Mouse (Mus musculus) liver, adult 2 months (tissue): ENCODE measurements around the gene Kank4. TPM values are rescaled to one million over a fixed set of nuclear protein-coding genes. Genes with fewer than 3 reads are reported as not detected.
"Not testable (repeated sequence)": the region's sequence is repeated elsewhere in the genome, so short reads cannot be mapped to it uniquely, and the experiment has no call there.

Experiments
- DNase-seq: peaks from one replicate; pipeline ENCODE4 v3.0.0-alpha.2; 2011; ENCODE audit warnings: low read depth, low spot score; ENCODE audit errors: extremely low read depth
- H3K27ac ChIP-seq: fragments of 200-500 bp; replicated peaks from 2 replicates; pipeline ENCODE4 v1.5.1; 2012; ENCODE audit warnings: low read depth, mild to moderate bottlenecking, control low read depth, inconsistent platforms, low read length; ENCODE audit not compliant: insufficient read depth
- H3K27me3 ChIP-seq: fragments of 200-500 bp; 2 replicates; pipeline ENCODE4 v1.6.1; 2012; ENCODE audit warnings: mild to moderate bottlenecking, moderate library complexity, low read length, inconsistent platforms; ENCODE audit not compliant: control insufficient read depth, insufficient read depth
- H3K36me3 ChIP-seq: fragments of 200-500 bp; 2 replicates; pipeline ENCODE4 v1.6.1; 2012; ENCODE audit warnings: low read length, inconsistent platforms; ENCODE audit not compliant: control insufficient read depth, insufficient read depth
- H3K4me1 ChIP-seq: fragments of 200-500 bp; 2 replicates; pipeline ENCODE4 v1.6.1; 2011; ENCODE audit warnings: low read length; ENCODE audit not compliant: control insufficient read depth, insufficient read depth
- H3K4me3 ChIP-seq: fragments of 200-500 bp; 2 replicates; pipeline ENCODE4 v1.5.1; 2011; ENCODE audit warnings: low read depth, mild to moderate bottlenecking, control low read depth, low read length, moderate library complexity; ENCODE audit not compliant: insufficient read depth
- H3K79me2 ChIP-seq: fragments of 200-500 bp; 2 replicates; pipeline ENCODE4 v1.6.1; 2012; ENCODE audit warnings: inconsistent platforms, mild to moderate bottlenecking, low read length, moderate library complexity; ENCODE audit not compliant: control insufficient read depth, insufficient read depth
- H3K9ac ChIP-seq: fragments of 200-500 bp; 2 replicates; pipeline ENCODE4 v1.6.1; 2012; ENCODE audit warnings: low read depth, mild to moderate bottlenecking, control low read depth, inconsistent platforms, low read length
- CTCF ChIP-seq: fragments of 200-500 bp; IDR thresholded peaks from 2 replicates; pipeline ENCODE4 v1.5.1; 2011; ENCODE audit warnings: low read depth, low read length, control low read depth
- POLR2A ChIP-seq: fragments of 200-500 bp; IDR thresholded peaks from 2 replicates; pipeline ENCODE4 v1.6.1; 2011; ENCODE audit warnings: low read length, control low read depth; ENCODE audit not compliant: insufficient read depth; ENCODE audit errors: extremely low read depth
- WGBS: fragments of 180-500 bp; shearing (Covaris S2); methylation state at CpG from one replicate; pipeline ENCODE4 v1.1.7; 2018; 5-methylcytosine and 5-hydroxymethylcytosine counted together
- polyA plus RNA-seq: library from polyadenylated mRNA; depleted of rRNA; stranded (reverse); fragments of >200 nt; gene quantifications from 2 replicates; pipeline ENCODE4 v1.2.3, GENCODE M21; 2012
- total RNA-seq: library from RNA; depleted of rRNA; stranded (reverse); fragments of >200 nt; gene quantifications from 2 replicates; pipeline ENCODE4 v1.2.3, GENCODE M21; 2014

The Kank4 gene
- total and polyA plus RNA-seq, 2 experiments = 0.01 TPM; not detected in 1

DNA sequence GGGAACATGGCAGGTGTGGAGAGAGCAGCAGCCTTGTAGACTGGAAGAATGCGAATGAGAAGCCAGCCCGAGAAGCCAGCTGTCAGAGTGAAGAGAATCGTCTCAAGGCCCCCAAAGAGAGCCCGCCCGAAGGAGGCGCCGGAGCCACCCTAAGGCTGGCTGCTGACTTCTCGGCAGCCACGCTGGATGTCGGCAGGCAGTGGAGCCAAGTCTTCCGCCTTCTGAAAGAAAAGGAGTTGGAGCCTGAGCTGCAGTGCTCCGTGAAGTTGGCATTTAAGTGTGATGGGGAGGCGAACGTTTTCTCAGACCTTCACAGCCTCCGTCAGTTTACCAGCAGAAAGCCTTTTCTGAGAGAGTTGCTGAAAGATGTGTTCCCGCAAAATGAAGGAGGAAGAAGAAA, 83.7 kb downstream of the Kank4 start:
- DNase-seq = no peak
- Histone ChIP-seq H3K79me2 (no peaks in the 10 kb centered on the region), H3K9ac (no peak overlapping the region), H3K27me3 (no peaks in the 10 kb centered on the region), H3K4me3 (no peak overlapping the region), H3K4me1 (no peaks in the 10 kb centered on the region), H3K27ac (no peak overlapping the region), H3K36me3 (no peaks in the 10 kb centered on the region)
- no peak for TF ChIP-seq CTCF
- TF ChIP-seq POLR2A = no peak
- 93% methylated on average over 16 of the region's 16 CpGs for WGBS

DNA sequence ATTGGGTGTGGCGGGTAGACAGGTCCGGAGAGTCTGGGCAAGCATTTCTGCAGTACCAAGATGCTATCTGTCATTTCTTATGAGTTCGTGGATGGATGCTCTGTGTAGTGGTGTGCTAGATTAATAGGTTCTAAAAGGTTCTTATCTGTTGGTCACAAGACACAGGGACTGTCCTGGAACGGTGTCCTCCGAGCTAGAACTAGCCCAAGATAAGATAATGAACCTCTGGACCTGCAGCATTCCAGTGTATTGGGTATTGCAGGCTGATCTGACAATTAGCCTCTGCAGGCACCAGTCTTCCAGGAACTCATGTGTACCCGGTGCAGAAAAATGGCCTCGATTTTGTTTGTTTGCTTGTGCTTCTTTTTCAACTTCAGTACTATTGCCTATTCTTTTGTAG, 88.6 kb downstream of the Kank4 start:
- H3K4me1 ChIP-seq = no peaks in the 10 kb centered on the region
- H3K79me2 ChIP-seq = no peaks in the 10 kb centered on the region
- H3K4me3 ChIP-seq = no peak overlapping the region
- H3K36me3 ChIP-seq = no peaks in the 10 kb centered on the region
- H3K27ac ChIP-seq = no peak overlapping the region
- TF ChIP-seq CTCF (no peak), POLR2A (no peak)
- 44% methylated on average over 7 of the region's 7 CpGs for WGBS
- no peaks in the 10 kb centered on the region; the same call in 1 of the 2 replicates for H3K27me3 ChIP-seq
- DNase-seq = no peak
- H3K9ac ChIP-seq = no peak overlapping the region

DNA sequence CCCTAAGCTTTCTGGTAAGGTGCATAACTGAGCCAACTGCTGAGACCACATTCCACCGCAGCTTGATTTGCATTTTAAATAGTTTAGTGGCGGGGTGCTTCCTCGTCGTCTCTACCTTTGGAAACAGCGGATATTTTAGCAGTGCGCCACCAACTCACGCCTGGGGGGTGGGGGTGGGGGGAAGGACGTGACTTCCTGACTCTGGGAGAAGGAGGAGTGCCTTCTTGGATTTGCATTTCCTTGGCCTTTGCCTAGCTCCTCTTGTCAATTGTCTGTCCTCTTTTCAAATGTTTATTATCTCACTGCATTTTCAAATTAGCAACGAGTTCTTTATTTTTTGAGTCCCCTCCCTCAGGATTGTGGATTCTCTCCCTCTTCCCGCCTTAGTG, 89.4 kb downstream of the Kank4 start:
- DNase-seq = no peak
- Histone ChIP-seq H3K27ac (no peak overlapping the region), H3K4me1 (no peaks in the 10 kb centered on the region), H3K36me3 (no peaks in the 10 kb centered on the region), H3K4me3 (no peak overlapping the region), H3K79me2 (no peaks in the 10 kb centered on the region), H3K27me3 (no peaks in the 10 kb centered on the region; the same call in 1 of the 2 replicates), H3K9ac (no peak overlapping the region)
- TF ChIP-seq POLR2A (no peak), CTCF (no peak)
- 8% methylated on average over 10 of the region's 10 CpGs for WGBS

DNA sequence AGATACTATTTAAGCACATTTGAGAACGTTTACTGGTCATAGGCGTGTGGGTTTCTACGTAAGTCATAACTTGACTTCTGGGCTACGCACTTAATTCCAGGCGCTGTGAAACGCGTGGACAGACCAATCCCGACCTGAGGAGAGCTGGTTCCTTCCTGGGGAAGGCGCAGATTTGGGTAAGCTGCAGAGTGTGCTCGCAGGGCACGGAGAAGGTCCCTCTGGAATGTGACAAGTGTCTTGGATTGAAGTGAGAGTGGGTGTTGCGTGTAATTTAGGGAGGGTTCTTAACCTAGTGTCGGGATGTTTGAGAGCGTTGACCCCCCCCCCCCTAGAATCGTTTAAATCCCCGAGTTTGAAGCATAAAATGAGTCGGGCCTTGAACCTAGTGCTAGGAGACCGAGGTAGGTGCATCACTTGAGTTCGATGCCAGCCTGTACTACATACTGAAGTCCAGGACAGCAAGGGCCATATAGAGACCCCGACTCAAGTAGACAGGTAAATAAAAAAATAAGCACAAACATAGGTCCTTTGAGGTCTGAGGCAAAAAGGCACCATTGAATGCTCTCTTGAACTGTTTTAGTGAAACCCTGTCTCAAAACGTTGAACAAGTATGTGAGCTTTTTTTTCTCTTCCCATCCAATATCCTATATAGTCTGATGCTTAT, 89.9 kb downstream of the Kank4 start:
- no peak overlapping the region for H3K27ac ChIP-seq
- no peak for TF ChIP-seq CTCF
- no peak for TF ChIP-seq POLR2A
- H3K4me3 ChIP-seq = no peak overlapping the region
- WGBS = 12% methylated on average over 21 of the region's 21 CpGs
- no peaks in the 10 kb centered on the region; the same call in 1 of the 2 replicates for H3K27me3 ChIP-seq
- H3K9ac ChIP-seq = no peak overlapping the region
- H3K79me2 ChIP-seq = no peaks in the 10 kb centered on the region
- no peaks in the 10 kb centered on the region for H3K4me1 ChIP-seq
- no peaks in the 10 kb centered on the region for H3K36me3 ChIP-seq
- no peak for DNase-seq

DNA sequence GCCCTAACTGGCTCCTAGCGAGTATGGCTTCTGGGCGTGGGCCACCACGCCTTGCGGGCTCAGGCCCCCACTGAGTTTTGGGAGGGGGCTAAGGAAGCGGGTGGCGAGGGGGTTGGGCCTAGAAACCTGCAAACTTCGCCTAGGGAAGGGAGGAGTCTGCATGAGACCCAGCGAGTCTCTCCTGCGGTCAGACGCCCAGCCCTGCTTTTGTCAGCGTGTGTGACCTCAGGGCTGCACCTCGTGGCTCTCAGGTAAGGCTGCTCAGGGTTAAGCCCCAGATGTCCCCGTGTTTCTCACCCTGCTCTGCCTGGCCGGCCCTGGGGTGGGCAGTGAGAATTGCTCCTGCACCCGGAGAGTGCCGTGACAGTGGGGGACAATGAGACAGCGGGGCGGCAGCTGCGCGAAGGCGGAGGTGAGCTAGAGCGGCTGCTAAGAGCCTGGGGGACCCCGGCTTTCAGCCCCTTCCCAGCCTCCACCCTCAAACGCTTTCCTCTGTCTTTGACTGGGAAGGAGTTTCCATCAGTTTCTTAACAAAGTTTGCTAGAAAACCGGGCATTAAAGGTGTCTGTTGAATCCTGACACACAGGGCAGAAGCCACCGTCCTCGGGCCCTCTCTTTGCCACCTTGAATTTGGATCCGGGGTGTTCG, 90.6 kb downstream of the Kank4 start, which contains the start of gene L1td1:
Gene L1td1, plus strand, starts transcription at position 145 of the 648 bp plus-strand sequence.
- Histone ChIP-seq H3K36me3 (no peaks in the 10 kb centered on the region), H3K27ac (no peak within 1 kb of the TSS), H3K79me2 (no peaks in the 10 kb centered on the region), H3K27me3 (no peaks in the 10 kb centered on the region; the same call in 1 of the 2 replicates), H3K9ac (no peak within 1 kb of the TSS), H3K4me1 (no peaks in the 10 kb centered on the region), H3K4me3 (no peak within 1 kb of the TSS)
- TF ChIP-seq POLR2A (no peak), CTCF (no peak)
- 15% methylated on average over 29 of the region's 29 CpGs for WGBS
- no peak for DNase-seq

DNA sequence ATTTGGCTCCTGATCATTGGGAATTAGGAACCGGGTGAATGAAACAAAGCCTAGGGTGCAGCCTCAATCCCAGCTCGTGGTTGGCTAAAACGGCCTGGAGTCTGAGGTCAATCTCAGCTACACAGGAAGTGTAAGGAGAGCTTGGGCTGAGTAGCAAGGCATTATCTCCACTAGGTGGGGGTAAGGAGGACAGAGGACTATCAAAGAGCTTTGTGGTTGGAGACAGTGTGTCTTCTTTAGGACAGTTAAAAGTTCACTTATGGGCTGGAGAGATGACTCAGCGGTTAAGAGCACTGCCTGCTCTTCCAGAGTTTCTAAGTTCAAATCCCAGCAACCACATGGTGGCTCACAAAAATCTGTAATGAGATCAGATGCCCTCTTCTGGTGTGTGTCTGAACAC, 91.9 kb downstream of the Kank4 start:
- WGBS = 51% methylated on average over 4 of the region's 4 CpGs
- Histone ChIP-seq H3K27me3 (no peaks in the 10 kb centered on the region; the same call in 1 of the 2 replicates), H3K27ac (no peak overlapping the region), H3K79me2 (no peaks in the 10 kb centered on the region), H3K36me3 (no peaks in the 10 kb centered on the region), H3K4me1 (no peaks in the 10 kb centered on the region), H3K4me3 (no peak overlapping the region), H3K9ac (no peak overlapping the region)
- no peak for DNase-seq
- TF ChIP-seq CTCF = no peak
- no peak for TF ChIP-seq POLR2A

DNA sequence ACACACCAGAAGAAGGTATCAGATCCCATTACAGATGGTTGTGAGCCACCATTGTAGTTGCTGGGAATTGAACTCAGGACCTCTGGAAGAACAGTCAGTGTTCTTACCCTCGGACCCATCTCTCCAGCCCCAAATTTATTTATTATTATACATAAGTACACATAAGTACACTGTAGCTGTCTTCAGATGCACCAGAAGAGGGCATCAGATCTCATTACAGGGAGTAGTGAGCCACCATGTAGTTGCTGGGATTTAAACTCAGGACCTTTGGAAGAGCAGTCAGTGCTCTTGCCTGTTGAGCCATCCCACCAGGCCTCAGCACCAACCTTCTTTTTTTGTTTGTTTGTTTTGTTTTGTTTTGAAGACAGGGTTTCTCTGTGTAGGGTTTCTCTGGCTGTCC, 92.7 kb downstream of the Kank4 start:
- 88% methylated on average over 1 of the region's 1 CpGs for WGBS
- H3K4me3 ChIP-seq, H3K27ac ChIP-seq, DNase-seq, H3K36me3 ChIP-seq, H3K27me3 ChIP-seq, H3K4me1 ChIP-seq, H3K9ac ChIP-seq, H3K79me2 ChIP-seq: not testable (repeated sequence)
